Mouse (Mus musculus) adrenal gland, postnatal 10 days (tissue): ENCODE results near the gene Zfp61. TPM values are rescaled to one million over a fixed set of nuclear protein-coding genes. Genes with fewer than 3 reads are reported as not detected.

Source experiments
- DNase-seq: peaks from one replicate; pipeline ENCODE4 v3.0.0; 2021; ENCODE audit warnings: mixed read lengths
- long read RNA-seq, 2 experiments: library from polyadenylated mRNA; stranded (forward); transcript quantifications; one replicate each; pipeline ENCODE4 v2.0.0; 2021
- total RNA-seq, 2 experiments: library from RNA; stranded (reverse); gene quantifications; 2 replicates each; pipeline ENCODE4 v1.2.3; 2021

Gene Zfp61
- 10 to 100 TPM in 1 of 2 experiments, 1 to 10 TPM in 1; 5.8 to 12.1 TPM for total RNA-seq
- long read RNA-seq, experiment 1, transcript Zfp61-201 (7 exons, 2,480 nt) = major isoform, 10 of 15 reads
- long read RNA-seq, experiment 1, partial matches to known transcripts = 0 of 15 reads
- long read RNA-seq, experiment 1, other reads (novel, unspliced or antisense) = 5 of 15 reads
- long read RNA-seq, experiment 2, transcript Zfp61-201 (7 exons, 2,480 nt) = major isoform, 6 of 11 reads
- long read RNA-seq, experiment 2, partial matches to known transcripts = 0 of 11 reads
- long read RNA-seq, experiment 2, other reads (novel, unspliced or antisense) = 5 of 11 reads

DNA sequence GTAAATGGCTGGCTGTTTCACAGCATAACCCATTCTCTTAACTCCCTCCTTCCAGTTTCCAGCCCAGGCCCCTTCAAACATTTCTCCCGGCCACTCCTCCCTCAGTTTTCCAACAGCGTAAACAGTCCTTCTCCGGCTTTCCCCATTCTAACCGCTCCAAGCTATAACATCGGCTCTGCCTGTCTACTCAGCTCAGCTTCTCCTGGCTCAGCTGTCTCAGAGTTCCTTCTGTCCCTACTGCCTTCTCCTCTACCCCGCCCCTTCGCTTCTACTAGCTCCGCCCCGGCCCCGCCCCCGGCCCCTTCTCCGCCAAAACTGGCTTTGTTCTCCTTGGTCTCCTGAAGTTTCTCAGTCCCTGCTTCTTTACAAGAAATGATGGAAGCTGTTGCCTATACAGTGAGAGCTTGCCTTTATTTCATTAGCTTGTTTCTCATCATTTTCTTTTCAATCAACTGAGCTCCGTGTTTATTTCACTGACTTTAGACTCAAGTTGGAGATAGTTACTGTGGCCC lies at the start of gene Zfp61:
TSS of gene Zfp61 (minus strand) at position 462 of the 512 bp plus-strand sequence.
- peak; percentile 66 for DNase-seq

DNA sequence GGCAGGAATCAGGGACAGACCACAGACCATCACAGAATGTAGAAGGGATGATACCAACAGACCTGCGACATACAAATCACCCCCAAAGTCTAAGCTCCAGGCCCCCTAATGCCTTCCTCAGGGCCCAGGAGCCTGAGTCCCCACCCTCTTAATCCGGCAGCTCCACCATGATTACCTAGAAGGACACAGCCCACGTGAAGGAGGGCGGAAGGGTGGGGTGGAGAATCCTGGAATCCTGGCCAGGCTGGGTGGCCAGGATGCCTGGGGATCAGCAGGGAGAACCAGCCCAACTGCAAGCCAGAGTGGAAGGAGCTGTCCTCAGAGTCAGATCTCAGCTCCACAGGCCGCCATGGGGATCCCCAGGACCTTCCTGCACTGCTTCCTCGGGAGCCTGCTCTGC lies 47.9 kb upstream of the Zfp61 start, which contains the start of gene Lypd5:
TSS of gene Lypd5 (plus strand) at position 301 of the 400 bp plus-strand sequence.
- DNase-seq = no peak

DNA sequence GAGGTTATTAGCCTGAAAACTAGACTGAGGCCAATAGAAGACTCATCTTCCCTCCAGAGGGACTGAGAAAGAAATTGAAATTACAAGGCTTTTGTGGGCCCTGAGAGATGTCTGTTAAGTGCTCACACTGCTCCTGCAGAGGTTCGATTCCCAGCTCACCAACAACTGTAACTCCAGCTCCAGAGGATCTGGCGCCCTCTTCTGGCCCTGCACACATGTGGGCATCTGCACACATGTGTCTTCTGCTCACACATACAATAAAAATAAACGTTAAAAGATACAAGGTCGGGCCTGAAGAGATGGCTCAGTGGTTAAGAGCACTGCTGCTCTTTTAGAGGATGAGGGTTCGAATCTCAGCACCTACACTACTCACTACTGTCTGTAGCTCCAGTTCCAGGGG lies 45.4 kb upstream of the Zfp61 start:
- no peak for DNase-seq

- DNase-seq = no peak
Observed at GRCm38 (mm10) chr7:24343701-24344272, 42.8 kb upstream of the Zfp61 start.

DNA sequence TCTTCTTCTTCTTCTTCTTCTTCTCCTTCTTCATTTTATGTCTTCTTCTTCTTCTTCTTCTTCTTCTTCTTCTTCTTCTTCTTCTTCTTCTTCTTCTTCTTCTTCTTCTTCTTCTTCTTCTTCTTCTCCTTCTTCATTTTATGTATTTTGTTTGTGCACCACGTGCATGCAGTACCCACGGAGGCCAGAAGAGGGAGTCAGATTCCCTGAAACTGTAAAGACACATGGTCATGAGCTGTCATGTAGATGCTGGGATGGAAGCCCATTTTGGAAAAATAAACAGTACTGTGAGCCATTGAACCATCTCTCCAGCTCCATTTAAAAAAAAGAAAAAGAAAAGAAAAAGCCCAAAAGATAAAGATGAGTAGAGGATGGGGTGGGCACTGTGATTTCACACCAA lies 37.2 kb upstream of the Zfp61 start:
- no peak for DNase-seq

DNA sequence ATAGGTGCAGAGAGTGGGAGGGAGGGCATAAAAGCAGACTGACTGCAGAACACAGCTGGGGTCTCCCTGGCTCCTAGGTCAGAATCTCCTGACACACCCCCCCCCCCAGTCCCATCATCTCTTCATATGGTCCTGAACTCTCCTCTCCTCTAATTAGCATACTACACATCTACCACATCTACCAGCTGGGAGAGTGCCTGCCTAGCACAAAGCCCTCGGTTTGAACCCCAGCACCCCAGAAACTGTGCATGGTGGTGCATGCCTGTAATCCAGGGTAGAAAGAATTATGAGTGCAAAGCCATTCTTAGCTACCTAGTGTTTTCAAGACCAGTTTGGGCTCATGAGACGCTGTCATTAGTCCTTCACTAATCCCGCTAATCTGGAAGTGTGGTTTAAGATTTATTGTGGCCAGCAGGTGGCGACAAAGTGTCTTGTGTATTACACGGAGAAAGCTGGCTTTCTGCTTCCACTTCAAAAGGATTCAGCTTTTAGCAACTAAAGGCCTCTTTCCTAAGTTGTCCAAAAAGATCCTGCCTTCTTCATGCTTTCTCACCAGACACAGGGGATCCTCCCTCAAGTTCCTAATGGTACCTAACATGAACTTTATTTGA lies 34.8 kb upstream of the Zfp61 start:
- peak; percentile 81 for DNase-seq

DNA sequence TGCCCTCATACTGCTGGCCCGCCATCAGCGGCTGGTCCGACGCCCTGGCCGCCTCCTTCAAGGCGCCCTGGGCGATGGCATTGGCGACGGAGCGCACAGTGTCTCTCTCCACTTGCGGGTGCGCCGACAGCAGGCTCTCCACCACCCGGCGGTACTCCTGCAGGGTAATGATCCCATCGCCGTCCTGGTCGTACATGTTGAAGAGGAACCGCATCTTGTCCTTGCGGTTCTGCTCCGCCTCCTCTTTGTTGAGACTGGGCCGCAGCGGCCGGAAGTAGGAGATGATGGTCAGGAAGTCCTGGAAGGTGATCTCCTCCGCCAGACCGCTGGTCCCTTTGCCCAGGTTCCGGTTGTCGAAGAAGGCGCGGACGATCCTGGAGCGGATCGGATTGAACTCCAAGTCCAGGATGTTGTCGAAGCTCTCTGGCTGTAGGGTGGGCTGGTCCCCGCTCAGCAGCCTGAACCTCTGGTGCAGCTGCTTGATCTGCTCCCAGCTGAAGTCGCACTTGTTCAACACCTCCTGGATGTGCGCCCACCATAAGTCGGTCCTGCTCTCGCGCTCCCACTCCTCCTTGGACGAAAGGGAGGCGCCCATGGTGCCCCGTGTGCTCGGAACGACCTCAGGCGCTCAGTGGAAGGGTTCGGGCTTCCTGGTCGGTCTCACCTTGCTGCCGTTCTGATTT lies 32.4 kb upstream of the Zfp61 start, which contains the start of gene Tescl:
TSS of gene Tescl (minus strand) at position 633 of the 683 bp plus-strand sequence.
- peak; percentile 12 for DNase-seq

- no peak for DNase-seq
Observed at GRCm38 (mm10) chr7:24327281-24327975, 26.4 kb upstream of the Zfp61 start.

- DNase-seq = no peak
Observed at GRCm38 (mm10) chr7:24326273-24327135, 25.5 kb upstream of the Zfp61 start.

DNA sequence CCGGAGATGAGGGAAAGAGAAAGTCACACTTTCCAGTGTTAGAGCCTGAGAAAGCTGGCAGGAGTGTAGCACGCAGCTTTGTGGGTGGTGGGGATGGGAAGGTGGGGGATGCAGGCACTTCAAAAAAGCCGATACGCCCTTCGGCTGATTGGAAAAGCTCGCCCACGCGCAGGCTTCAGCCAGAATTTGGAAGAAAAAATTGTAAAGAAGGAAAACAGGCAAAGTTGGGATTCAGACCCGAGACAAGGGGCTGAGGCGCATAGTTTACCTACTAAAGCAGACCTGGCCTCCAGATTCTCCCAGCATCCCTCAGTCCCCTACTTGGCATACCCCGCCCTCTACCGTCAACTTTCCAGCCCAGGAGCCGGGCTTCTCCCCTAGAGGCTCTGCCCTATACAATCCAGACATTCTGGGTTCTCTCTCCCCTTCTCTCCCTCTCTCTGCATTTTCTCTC lies 24.7 kb upstream of the Zfp61 start:
- DNase-seq = peak; percentile 20

- DNase-seq = peak; percentile 64
Observed at GRCm38 (mm10) chr7:24325197-24325596, 24.2 kb upstream of the Zfp61 start.

DNA sequence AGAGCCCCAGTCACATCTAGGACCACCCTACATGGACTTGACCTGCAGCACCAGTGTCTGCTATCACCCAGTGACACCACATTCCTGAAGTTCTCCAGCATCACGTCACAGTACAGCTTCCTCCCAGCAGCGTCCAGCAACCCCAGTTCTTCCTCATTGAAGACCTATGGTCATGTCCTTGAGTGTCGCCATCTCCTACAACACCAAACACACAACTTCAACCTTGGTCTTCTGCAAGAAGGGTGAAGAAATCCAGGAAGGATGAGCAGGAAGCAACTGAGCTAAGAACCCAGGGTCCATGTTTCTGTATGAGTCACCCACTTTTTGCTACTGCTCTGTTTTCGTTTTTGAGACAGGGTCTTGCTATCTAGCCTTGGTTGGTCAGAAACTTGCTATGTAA lies 21.6 kb upstream of the Zfp61 start:
- DNase-seq = no peak

DNA sequence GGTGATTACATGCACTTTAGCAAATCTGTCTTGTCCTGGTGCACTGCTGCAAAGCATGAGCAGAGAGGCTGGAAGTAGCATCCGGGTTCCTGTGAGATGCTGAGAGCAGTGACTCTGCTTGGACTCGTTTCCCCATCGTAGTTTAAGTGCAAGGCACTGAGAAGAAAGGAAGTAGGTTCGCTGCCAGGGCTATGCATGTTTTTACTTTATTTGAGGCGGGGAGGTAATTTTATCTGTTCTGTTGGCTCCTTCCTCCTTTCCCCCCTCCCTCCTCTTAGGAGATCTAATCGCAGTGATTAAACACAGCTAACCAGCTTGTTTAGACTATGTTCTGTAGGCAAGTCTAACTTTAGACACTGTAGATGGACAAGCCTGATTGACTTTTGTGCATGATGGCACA lies 17.9 kb upstream of the Zfp61 start:
- DNase-seq = no peak

DNA sequence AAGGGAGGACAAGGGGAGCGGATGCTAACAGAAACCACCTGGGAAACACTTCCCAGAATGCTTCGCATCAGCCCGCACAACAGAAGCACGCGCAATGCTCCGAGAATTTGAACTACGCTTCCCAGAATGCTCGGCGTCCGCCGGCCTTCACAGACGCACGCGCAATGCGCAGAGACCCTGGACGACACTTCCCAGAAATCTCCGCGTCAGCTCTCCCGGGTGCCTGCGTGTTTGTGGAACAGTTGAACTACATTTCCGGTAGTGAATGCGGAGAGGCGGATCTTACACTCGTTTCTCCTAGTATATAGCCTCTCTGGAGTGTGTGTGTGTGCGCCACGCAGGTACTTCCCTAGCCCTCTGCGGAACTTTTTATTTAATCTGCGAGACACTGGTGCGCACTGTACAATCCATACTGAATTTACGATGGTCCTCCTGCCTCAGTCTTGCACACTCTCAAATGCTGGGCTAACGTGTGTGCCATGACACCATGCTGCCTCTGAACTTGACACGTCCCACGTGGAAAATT lies 15.6 kb upstream of the Zfp61 start, which contains the start of gene Zfp94:
TSS of gene Zfp94 (minus strand) at position 100 of the 526 bp plus-strand sequence.
- peak; percentile 94 for DNase-seq

- DNase-seq = no peak
Observed at GRCm38 (mm10) chr7:24315726-24316566, 14.9 kb upstream of the Zfp61 start.

GRCm38 (mm10) chr7:24299823-24300481 lies 1.1 kb downstream of the Zfp61 start:
- peak; percentile 14 for DNase-seq

DNA sequence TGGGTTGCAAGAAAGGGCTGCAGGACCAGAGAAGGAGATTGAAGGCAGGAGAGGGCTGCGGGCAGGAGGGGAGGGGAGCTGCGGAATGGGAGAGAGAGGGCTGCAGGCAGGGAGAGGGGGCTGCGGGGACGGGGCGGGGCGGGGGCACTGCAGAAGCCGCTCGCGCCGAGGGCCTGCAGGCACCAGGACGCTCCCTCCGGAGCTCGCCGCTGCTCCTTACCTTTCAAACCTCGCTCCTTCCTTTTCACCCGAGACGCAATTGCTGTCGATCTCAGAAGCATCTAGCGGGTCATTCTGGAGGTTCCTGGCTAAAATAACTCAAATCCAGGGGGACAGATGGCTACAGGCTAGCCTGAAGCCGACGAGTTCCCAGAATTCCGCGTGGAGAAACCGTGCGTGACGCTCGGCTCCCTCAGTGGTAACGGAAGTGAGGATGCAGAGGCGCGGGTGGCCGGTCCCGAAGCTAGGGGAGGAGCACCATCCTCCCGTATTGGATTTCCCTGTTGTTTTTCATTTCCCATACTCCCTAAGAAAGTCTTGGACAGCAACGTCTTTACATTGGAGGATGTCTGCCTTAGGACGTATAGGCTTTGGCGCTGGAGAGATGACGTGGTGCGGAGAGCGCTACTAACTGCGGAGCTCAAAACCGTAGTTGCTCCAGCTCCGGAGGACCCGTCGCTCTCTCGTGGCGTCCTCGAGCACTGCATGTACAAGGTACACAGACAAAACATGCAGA lies 1.9 kb downstream of the Zfp61 start:
- peak; percentile 78 for DNase-seq

GRCm38 (mm10) chr7:24298635-24298972 lies 2.4 kb downstream of the Zfp61 start:
- DNase-seq = peak; percentile 9
